Mouse (Mus musculus) T-helper 17 cell (primary cell): Measurements from ENCODE around the gene Ddr2.

Source experiments
- in situ Hi-C, 2 experiments: fragments of 300-600 bp; cut with MboI, MseI; formaldehyde crosslinking; loops; 1 replicate in 1 of 2; 2 replicates in 1 of 2; pipeline ENCODE4 v1.15.1; 2025; ENCODE audit warnings: high pct_unique_total_duplicates in 2 of 2

Gene Ddr2

DNA sequence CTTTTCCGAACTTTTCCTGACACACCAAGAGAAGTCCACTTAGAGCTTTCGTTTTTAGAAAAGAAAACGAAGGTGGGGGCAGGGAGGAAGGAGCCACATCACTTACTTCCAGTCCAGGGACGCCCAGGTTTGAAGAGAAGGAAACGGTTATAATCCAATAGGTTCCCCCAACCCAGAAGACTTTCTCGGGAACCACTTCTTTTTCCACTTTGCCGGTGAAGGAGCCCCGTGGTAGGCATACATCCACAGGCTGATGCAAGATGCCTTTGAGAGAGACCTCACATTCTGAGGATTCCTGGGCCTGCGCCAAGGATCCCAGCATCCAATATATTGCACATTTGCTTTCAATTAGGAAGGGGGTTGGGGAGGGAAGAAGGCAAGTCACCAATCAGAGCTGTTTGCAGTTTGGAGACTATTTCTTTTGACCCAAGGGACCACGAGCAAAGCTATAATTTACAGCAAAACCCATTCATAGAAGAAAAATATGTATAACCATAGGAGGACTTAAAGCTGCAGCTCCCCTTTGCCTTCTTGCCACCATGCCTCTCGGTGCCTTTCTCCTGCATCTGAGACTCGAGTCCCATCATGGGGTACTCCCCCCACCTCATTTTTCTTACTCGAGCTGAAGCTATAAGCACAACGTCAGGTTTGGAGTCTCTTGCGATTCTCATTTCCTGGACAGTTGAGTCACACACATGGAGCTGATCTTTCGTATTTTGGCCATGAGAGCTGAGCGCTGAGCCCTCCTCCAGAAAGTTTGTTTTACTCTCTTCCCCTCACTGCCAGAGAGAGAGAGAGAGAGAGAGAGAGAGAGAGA, at the start of gene Ddr2:
Ddr2 (minus strand) TSS at position 247 of the 817 bp plus-strand sequence.
- in situ Hi-C loops: no loop called here

GRCm38 (mm10) chr1:170159707-170160106, 49.1 kb upstream of the Ddr2 start:
- in situ Hi-C loops: no loop called here

DNA sequence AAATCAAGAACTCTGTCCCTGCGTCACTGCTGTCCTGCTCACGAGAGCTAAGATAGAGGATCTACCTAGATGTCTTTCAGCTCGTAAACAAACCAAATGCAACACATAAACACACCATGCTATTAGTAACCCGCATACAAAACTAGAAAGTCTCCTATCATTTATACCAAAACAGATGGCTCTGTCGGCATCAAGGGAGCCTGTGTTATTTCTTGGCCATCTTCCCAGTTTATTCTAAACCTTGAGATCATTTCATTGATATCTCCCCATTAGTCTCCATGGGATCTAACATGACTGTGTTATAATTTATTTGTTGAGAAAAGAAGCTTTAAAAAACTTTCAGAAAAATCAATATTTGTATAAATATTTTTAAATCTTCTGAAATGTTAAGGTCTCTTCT, 45.2 kb upstream of the Ddr2 start:
- in situ Hi-C loops: no loop called here

GRCm38 (mm10) chr1:170155298-170155697, 44.7 kb upstream of the Ddr2 start:
- in situ Hi-C loops: no loop called here

DNA sequence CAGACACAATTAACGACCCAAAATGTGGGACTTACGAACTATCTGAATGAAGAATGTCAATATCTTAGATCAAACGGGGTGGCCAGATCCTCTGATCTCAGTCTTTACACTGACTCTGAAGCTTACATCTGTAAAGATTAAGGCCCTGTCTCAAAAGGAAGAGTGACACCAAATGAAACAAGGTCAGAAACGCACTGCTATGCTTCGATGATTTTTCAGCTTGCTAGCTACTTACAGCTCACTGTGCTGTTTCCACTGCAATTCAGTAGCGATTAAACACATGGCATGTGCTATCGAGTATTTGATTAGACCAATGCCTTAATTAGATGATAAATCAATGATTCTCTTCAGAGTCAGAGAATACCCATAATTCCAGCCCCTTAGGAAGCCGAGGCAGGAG, 43.4 kb upstream of the Ddr2 start:
- in situ Hi-C loops: no loop called here

DNA sequence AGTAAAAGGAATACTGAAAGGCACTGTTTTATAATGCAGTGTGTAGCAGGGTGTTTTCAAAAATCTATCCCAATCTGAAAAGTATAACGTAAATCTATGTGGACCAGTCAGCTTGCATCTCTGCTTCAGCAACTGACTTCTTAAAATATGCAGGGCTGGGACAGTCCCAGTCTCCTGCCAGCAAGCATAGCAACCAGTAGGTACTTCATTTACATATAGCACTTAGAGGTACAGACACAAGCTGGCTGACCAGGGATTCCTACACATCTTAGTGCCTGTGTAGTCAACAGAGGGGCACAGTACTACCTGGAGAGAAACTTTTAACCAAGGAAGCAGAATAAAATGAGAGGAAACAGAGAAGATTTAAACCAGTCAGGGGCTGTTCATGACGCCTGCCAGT, 42.0 kb upstream of the Ddr2 start:
- in situ Hi-C loops: no loop called here

GRCm38 (mm10) chr1:170150870-170151269, 40.3 kb upstream of the Ddr2 start:
- in situ Hi-C loops: no loop called here

DNA sequence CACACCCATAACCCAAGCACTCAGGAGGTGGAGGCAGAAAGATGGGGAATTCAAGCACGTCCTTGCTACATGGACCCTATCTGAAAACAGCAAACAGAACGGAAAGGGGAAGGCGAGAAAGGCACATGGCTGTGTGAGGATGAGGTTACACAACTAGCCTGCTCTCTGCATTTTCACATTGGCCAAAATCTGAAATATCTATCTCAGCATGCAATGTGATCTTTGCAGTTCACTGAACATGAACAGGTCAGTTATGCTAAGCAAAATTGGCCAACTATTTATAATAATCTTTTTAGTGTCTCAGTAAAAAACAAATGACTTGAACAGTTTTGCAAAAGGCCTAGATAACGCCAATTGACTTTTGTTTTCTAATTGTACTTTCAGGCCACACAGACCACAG, 39.2 kb upstream of the Ddr2 start:
- in situ Hi-C loops: loop anchor here in 1 of 2 experiments (10.0 kb wide), 1 partner anchor 55 kb away; no protein-coding TSS in a partner anchor

DNA sequence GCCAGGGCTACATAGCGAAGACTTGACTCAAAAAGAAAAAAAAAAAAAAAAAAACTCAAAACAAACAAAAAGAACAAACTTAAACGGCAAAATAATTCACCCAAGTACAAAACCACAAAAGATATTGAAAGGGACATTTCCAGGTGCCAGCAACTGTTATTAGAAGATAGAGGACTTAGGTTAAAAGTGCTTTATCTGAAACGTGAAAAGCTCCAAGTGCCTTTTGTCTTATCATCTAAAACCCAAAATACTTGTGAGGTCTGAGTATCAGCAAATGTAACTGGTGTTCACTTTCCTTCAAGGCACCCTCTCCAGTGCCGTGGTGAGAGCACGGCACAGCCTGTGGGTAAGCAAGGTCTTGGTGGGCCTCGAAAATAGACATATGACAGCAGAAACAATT, 38.0 kb upstream of the Ddr2 start:
- in situ Hi-C loops: loop anchor here in 1 of 2 experiments (10.0 kb wide), 1 partner anchor 56 kb away; no protein-coding TSS in a partner anchor

DNA sequence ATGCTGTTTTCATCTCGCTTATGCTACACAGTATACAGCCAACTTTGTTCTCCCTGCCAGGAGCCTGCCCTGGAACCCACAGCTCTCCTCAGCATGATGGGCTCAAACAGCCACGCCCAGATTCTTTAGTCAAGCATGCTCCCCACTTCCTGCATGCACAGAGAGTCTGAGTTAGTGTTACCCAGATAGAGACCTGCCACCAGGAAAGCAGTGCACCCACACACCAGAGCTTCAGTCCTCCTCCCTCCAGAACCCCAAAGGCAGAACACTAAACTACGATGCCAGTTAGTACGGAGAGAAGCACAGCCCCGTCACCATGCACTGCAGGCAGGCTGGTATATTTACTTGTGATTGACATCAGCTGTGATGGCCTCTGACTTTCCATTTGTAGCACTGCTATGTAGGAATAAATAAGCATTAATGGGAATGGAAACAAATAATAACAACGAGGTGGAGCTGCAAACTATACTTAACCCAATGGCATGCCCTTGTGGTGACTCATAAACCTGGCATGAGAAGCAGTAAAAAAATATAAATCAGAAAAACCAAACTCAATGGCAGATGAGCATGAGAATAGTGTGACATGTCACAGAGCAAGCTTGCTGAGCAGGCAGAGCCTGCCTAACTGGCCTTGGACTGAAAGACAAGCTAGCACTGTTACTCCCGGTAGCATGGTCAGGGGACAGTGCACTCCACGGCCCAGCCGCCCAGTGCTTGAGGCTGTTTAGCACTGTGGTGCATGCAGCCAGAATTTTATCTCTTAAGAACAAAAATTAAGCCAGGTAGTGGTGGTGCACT, 37.3 kb upstream of the Ddr2 start:
- in situ Hi-C loops: loop anchor here in 1 of 2 experiments (10.0 kb wide), 1 partner anchor 57 kb away; no protein-coding TSS in a partner anchor

GRCm38 (mm10) chr1:170145606-170146005, 35.0 kb upstream of the Ddr2 start:
- in situ Hi-C loops: loop anchor here in 1 of 2 experiments (10.0 kb wide), 1 partner anchor 59 kb away; no protein-coding TSS in a partner anchor

DNA sequence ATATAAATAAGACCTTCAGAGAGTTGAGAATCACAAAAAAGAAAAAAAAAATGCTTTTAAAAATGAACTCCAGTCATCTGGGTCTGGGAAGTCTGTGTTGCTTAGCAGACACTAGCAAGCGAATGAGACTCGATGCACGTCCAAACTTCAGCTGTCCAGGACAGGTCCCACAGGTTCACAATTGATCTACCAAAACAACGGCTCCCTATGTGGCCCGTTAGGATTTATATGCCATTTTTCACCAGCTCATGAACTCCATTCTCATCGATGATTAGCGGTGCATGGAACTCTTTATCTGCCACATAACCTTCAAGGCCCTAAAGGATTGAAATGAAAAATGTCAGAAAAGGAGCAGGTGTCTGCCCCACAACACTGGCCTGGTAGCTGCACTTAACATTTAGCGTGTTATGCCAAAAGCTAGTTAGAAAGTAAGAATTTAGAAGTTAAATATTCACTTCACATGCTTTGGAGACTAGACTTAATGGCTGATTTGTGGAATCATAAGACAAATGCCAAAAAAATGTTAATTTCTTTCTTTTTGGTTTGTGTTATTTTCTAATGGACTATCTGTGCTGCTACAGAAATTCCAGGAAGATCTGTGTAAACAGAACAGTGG, 31.8 kb upstream of the Ddr2 start:
- in situ Hi-C loops: loop anchor here in 1 of 2 experiments (5.0 to 10.0 kb wide), 3 partner anchors 62 to 615 kb away; no protein-coding TSS in a partner anchor

DNA sequence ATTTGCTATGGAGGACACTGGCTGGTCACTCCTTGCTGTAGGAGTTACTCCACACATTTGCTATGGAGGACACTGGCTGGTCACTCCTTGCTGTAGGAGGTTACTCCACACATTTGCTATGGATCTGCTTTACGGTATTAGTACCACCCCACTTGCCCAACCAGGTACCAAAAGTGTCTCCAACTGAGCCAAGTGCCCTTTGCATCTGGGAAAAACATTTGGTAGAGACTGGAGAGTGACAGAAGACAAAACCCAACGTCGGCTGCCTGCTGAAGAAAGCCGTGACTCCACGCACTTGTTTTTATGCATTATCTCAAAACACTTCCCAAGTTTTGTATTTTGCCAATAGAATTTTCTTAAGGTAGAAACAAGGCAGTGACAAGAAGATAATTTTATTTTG, 31.1 kb upstream of the Ddr2 start:
- in situ Hi-C loops: loop anchor here in 1 of 2 experiments (5.0 to 10.0 kb wide), 3 partner anchors 63 to 614 kb away; no protein-coding TSS in a partner anchor

DNA sequence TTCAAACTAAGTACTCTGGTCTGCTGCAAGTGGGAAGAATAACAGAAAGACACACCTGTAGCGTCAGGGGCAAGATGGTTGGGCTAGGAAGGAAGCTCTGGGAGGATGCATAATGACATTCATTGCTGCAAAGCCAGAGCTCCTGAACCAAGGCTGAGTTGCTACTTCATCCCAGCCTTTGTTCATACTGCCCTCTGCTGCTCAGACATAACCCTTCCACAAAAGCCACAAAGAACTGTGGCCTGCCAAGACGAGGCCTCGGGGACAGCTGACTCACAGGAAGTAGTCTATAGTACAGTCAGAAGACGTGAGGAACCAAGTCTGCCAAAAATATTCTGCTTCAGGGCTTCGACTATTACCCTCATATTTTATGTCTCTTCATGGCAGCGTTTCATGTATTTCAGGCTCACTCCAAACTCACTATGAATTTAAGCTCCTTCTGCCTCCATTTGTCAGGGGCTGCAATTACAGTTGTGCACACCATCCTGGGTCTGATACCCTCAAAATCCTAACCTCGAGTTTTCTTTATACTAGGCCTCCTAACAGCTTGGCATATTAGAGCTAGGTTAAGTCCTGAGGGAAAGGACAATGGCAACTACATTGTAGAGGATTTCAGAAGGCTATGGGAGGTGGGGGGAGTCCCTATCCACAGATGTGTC, 25.9 kb upstream of the Ddr2 start:
- in situ Hi-C loops: loop anchor here in 1 of 2 experiments (10.0 kb wide), 1 partner anchor 622 kb away; no protein-coding TSS in a partner anchor

GRCm38 (mm10) chr1:170134264-170134663, 23.7 kb upstream of the Ddr2 start:
- in situ Hi-C loops: loop anchor here in 1 of 2 experiments (10.0 kb wide), 1 partner anchor 619 kb away; no protein-coding TSS in a partner anchor

DNA sequence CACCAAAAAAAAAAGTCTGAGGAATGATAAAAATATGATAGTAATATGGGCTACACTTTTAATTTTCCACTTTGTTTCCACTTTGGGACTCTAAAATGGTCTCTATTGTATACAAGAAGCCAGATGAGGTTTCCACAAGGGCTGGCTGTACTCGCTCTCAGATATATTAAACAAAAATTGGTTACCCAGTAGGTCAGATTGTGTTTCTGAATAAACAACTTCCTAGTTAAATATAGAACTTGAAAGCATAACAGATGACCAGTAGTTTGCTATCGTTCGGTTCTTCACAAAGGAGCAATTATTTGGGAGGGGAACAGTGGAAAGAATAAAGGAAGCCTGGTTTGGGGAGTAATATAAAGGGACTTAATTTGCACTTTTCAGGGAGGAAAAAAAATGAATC, 20.4 kb upstream of the Ddr2 start:
- in situ Hi-C loops: loop anchor here in 1 of 2 experiments (10.0 kb wide), 1 partner anchor 616 kb away; no protein-coding TSS in a partner anchor

GRCm38 (mm10) chr1:170124644-170125043, 14.1 kb upstream of the Ddr2 start:
- in situ Hi-C loops: loop anchor here in 1 of 2 experiments (5.0 kb wide), 1 partner anchor 172 kb away; no protein-coding TSS in a partner anchor

DNA sequence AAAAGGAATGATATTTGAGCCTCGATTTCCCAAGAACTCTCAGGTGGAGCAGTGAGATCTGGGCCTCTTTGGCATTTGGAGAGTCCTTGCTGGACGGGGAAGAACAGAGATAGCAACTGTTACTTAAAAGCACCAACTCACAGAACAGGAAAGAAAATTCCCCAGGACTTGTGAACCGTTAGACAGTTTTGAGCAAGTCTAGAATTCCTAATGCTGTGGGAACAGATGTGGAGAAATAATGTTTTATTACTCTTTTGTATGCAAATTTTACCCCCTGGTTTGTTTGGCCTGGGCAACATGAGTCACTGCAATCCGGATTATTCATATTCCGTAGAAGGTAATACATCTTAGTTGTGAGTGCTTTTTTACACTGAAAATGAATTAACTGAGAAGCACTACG, 3.1 kb upstream of the Ddr2 start:
- in situ Hi-C loops: no loop called here

DNA sequence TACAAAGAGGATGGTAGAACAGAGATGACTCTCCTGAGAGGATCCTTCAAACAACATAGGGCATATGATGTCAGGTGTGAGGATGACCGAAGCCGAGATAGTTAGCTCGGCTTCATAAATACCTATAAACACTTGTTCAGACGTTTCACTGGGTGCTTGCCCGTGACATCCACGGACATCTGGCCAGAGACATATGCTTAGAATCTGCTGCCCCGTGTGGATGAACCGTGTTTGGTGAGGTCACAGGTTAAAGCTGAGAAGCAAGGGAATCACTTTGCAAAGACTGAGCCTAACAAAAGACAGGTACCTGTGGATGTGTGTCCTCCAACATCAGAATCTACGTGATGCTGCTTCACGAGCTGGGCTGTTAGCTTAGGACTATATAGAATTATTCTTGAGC, 1.7 kb upstream of the Ddr2 start:
- in situ Hi-C loops: no loop called here

GRCm38 (mm10) chr1:170111651-170112226, 1.2 kb upstream of the Ddr2 start:
- in situ Hi-C loops: no loop called here
